Mouse (Mus musculus) C2C12 (cell line): ENCODE data around the gene Mybph.

ENCODE experiments used
- CEBPB ChIP-seq: IDR thresholded peaks from one replicate; pipeline ENCODE4 v1.6.1; 2011; ENCODE audit warnings: low read depth, mild to moderate bottlenecking, control low read depth, moderate library complexity
- CTCF ChIP-seq: IDR thresholded peaks from one replicate; pipeline ENCODE4 v1.5.1; 2011; ENCODE audit not compliant: control insufficient read depth, insufficient read depth, insufficient read length
- MAX ChIP-seq: IDR thresholded peaks from one replicate; pipeline ENCODE4 v1.6.1; 2011; ENCODE audit warnings: mild to moderate bottlenecking, control low read depth
- MYOD1 ChIP-seq: IDR thresholded peaks from one replicate; pipeline ENCODE4 v1.6.1; 2011; ENCODE audit warnings: low read depth; ENCODE audit not compliant: control insufficient read depth, insufficient read length
- MYOG ChIP-seq: IDR thresholded peaks from one replicate; pipeline ENCODE4 v1.6.1; 2011; ENCODE audit not compliant: control insufficient read depth, insufficient read length; ENCODE audit errors: extremely low read depth
- USF1 ChIP-seq: IDR thresholded peaks from one replicate; pipeline ENCODE4 v1.6.1; 2011; ENCODE audit warnings: low read depth, mild to moderate bottlenecking, control low read depth, moderate library complexity

GRCm38 (mm10) chr1:134150745-134151144, 42.5 kb upstream of the Mybph start:
- TF ChIP-seq CTCF (no peak), USF1 (no peak), MAX (no peak), CEBPB (no peak), MYOD1 (no peak), MYOG (no peak)
